ENCODE assay signal across 7 mouse cellular contexts in genomic region chr5:111420011-111420691, GRCm38 (mm10). TPM values are rescaled to one million over a fixed set of nuclear protein-coding genes. Genes with fewer than 3 reads are reported as not detected.
DNase-seq lines count a peak whose midpoint lies in the region; ATAC-seq and TF ChIP-seq lines count a peak whose summit lies in the region.

No protein-coding gene starts in this region.

- H3K27me3 ChIP-seq in forebrain, postnatal 0 days (ENCODE audit: insufficient read depth, low read length): no peaks in the 10 kb centered on the region
- H3K27me3 ChIP-seq in liver, embryonic 13.5 days: peaks cover 78% of the 10 kb centered on the region

- ATAC-seq in forebrain, postnatal 0 days: no peak
- ATAC-seq in liver, embryonic 13.5 days (ENCODE audit: low read depth): no peak

- 3% methylated on average over 56 of the region's 56 CpGs for WGBS in forebrain, postnatal 0 days
- WGBS in liver, embryonic 13.5 days (ENCODE audit: insufficient replicate concordance): 8% methylated on average over 56 of the region's 56 CpGs

- peak overlapping the region; percentile 85 for H3K4me2 ChIP-seq in forebrain, postnatal 0 days (ENCODE audit: low read depth)
- H3K4me2 ChIP-seq in liver, embryonic 13.5 days: peak overlapping the region; percentile 66

- peaks cover 39% of the 10 kb centered on the region for H3K36me3 ChIP-seq in forebrain, postnatal 0 days (ENCODE audit: insufficient read depth)
- H3K36me3 ChIP-seq in liver, embryonic 13.5 days: 0 out of 2 replicates have a peak, but pooled peaks cover 5% of the 10 kb centered on the region

- peak overlapping the region; percentile 90 for H3K9ac ChIP-seq in forebrain, postnatal 0 days
- peak overlapping the region; percentile 36; the same call in 1 of the 2 replicates for H3K9ac ChIP-seq in liver, embryonic 13.5 days

- H3K27ac ChIP-seq in forebrain, postnatal 0 days (ENCODE audit: low read depth, low read length): peak overlapping the region; percentile 97
- H3K27ac ChIP-seq in liver, embryonic 13.5 days: no peak overlapping the region

- peak; percentile 70 for DNase-seq in right cerebral cortex, adult 18-20 months
- no peak for DNase-seq in right cerebral cortex, postnatal 4 days
- peak; percentile 68 for DNase-seq in forebrain, postnatal 0 days
- DNase-seq in liver, embryonic 13.5 days: no peak
- no peak for DNase-seq in adipocyte (ENCODE audit: low spot score)
- DNase-seq in adrenal gland, adult 2 months: no peak
- no peak for DNase-seq in urinary bladder, adult 2 months (ENCODE audit: low spot score)

- no peaks in the 10 kb centered on the region for H3K9me3 ChIP-seq in forebrain, postnatal 0 days (ENCODE audit: low read length)
- no peaks in the 10 kb centered on the region; the same call in 1 of the 2 replicates for H3K9me3 ChIP-seq in liver, embryonic 13.5 days (replicated peaks)

- H3K4me3 ChIP-seq in forebrain, postnatal 0 days (ENCODE audit: low read depth, low read length): peak overlapping the region; percentile 88
- peak overlapping the region; percentile 61 for H3K4me3 ChIP-seq in liver, embryonic 13.5 days (replicated peaks)

- peaks cover 2% of the 10 kb centered on the region; the same call in 1 of the 2 replicates for H3K4me1 ChIP-seq in forebrain, postnatal 0 days (ENCODE audit: insufficient read depth)
- peaks cover 20% of the 10 kb centered on the region for H3K4me1 ChIP-seq in liver, embryonic 13.5 days (replicated peaks)

- TF ChIP-seq CTCF in forebrain, postnatal 0 days (IDR thresholded peaks at IDR 0.05; ENCODE audit: low read depth): no peak

RNA-seq across cellular contexts. Expression of gene Mn1, which starts 3.0 kb away (rescaled TPM):
- 108 and 123 TPM in 2 replicates for total RNA-seq in forebrain, postnatal 0 days (2014; rRNA removed)
- 57.9 and 73.2 TPM in 2 replicates for polyA plus RNA-seq in forebrain, postnatal 0 days (2015; fragmentation: Nextera tagmentation; extraction: Ambion mirVana)
- polyA plus RNA-seq in liver, embryonic 13.5 days (2015; fragmentation: Nextera tagmentation; extraction: Ambion mirVana): 1.5 and 1.6 TPM in 2 replicates
- 1 to 10 TPM; 3.0 to 5.6 TPM for total RNA-seq in adrenal gland, adult 2 months (2021)
- 4.7 and 4.8 TPM in 2 replicates for polyA plus RNA-seq in adrenal gland, adult 2 months (2012; rRNA removed)
- 4.9 and 8.3 TPM in 2 replicates for polyA plus RNA-seq in urinary bladder, adult 2 months (2012; rRNA removed)

Comparison
In these comparisons a context has a peak if more than half of its experiments do, and no peak if none do; other contexts are left out.
1. DNase-seq: peak in right cerebral cortex, adult 18-20 months (single experiment) and forebrain, postnatal 0 days (single experiment); none in right cerebral cortex, postnatal 4 days (single experiment), liver, embryonic 13.5 days (single experiment), adipocyte (single experiment), adrenal gland, adult 2 months (single experiment) and urinary bladder, adult 2 months (single experiment).